Mouse (Mus musculus) neural tube, embryonic 13.5 days (tissue): ENCODE results near the gene Ccr10. TPM values are rescaled to one million over a fixed set of nuclear protein-coding genes. Genes with fewer than 3 reads are reported as not detected.

Experiments
- ATAC-seq: fragments of 200-750 bp; cut with Nextera tagmentation; 2 replicates; pipeline ENCODE4 v1.8.0; 2017; ENCODE audit warnings: low read depth, mild to moderate bottlenecking, moderate TSS enrichment, moderate library complexity
- H3K27ac ChIP-seq: fragments of 300-500 bp; sonication (generic); replicated peaks from 2 replicates; pipeline ENCODE4 v1.5.1; 2015; ENCODE audit warnings: moderate library complexity, mild to moderate bottlenecking, inconsistent platforms
- H3K27me3 ChIP-seq: fragments of 300-500 bp; sonication (generic); 2 replicates; pipeline ENCODE4 v1.6.1; 2015; ENCODE audit warnings: mild to moderate bottlenecking, inconsistent platforms
- H3K36me3 ChIP-seq: fragments of 300-500 bp; sonication (generic); 2 replicates; pipeline ENCODE4 v1.6.1; 2015; ENCODE audit warnings: mild to moderate bottlenecking, inconsistent platforms
- H3K4me1 ChIP-seq: fragments of 300-500 bp; sonication (generic); replicated peaks from 2 replicates; pipeline ENCODE4 v1.6.1; 2015; ENCODE audit warnings: inconsistent platforms
- H3K4me2 ChIP-seq: fragments of 300-500 bp; sonication (generic); 2 replicates; pipeline ENCODE4 v1.6.1; 2015; ENCODE audit warnings: inconsistent platforms, mild to moderate bottlenecking, moderate library complexity
- H3K4me3 ChIP-seq: fragments of 300-500 bp; sonication (generic); 2 replicates; pipeline ENCODE4 v1.5.1; 2015; ENCODE audit warnings: mild to moderate bottlenecking, inconsistent platforms
- H3K9ac ChIP-seq: fragments of 300-500 bp; sonication (generic); 2 replicates; pipeline ENCODE4 v1.6.1; 2015; ENCODE audit warnings: moderate library complexity, mild to moderate bottlenecking, inconsistent platforms
- H3K9me3 ChIP-seq: fragments of 300-500 bp; sonication (generic); 2 replicates; pipeline ENCODE4 v1.6.1; 2016; ENCODE audit warnings: inconsistent platforms
- WGBS: fragments of 180-500 bp; shearing (Covaris S2); methylation state at CpG from one replicate; pipeline ENCODE4 v1.1.7; 2015; 5-methylcytosine and 5-hydroxymethylcytosine counted together
- polyA plus RNA-seq: library from polyadenylated mRNA; unstranded; fragments of >200 nt; fragmentation: Nextera tagmentation; extraction: Ambion mirVana; gene quantifications from 2 replicates; pipeline ENCODE4 v1.2.1, GENCODE M21; 2015

Ccr10 gene
- polyA plus RNA-seq, 1 experiment from 2014 or later: 0.91 TPM

- peak overlapping the region; percentile 70 for H3K27ac ChIP-seq
- peak overlapping the region; percentile 39 for H3K4me3 ChIP-seq
- under 1% methylated on average over 25 of the region's 25 CpGs for WGBS
- H3K9ac ChIP-seq: peak overlapping the region; percentile 76
- peak overlapping the region; percentile 66 for H3K4me2 ChIP-seq
- peaks cover 57% of the 10 kb centered on the region for H3K27me3 ChIP-seq
- H3K9me3 ChIP-seq: no peaks in the 10 kb centered on the region
- H3K4me1 ChIP-seq: peaks cover 69% of the 10 kb centered on the region
- ATAC-seq: peak; percentile 1; the same call in 1 of the 2 replicates
- H3K36me3 ChIP-seq: no peaks in the 10 kb centered on the region
Measured at GRCm38 (mm10) chr11:101176117-101176691, 961 bp upstream of the Ccr10 start.

- ATAC-seq: no peak
- no peaks in the 10 kb centered on the region for H3K36me3 ChIP-seq
- peak overlapping the region; percentile 75; the same call in 1 of the 2 replicates for H3K27ac ChIP-seq
- peak overlapping the region; percentile 76 for H3K9ac ChIP-seq
- H3K9me3 ChIP-seq: no peaks in the 10 kb centered on the region
- 8% methylated on average over 11 of the region's 11 CpGs for WGBS
- peak overlapping the region; percentile 66 for H3K4me2 ChIP-seq
- H3K4me1 ChIP-seq: peaks cover 71% of the 10 kb centered on the region
- peaks cover 57% of the 10 kb centered on the region for H3K27me3 ChIP-seq
- H3K4me3 ChIP-seq: peak overlapping the region; percentile 39
Measured at GRCm38 (mm10) chr11:101175636-101176116, 433 bp upstream of the Ccr10 start.

DNA sequence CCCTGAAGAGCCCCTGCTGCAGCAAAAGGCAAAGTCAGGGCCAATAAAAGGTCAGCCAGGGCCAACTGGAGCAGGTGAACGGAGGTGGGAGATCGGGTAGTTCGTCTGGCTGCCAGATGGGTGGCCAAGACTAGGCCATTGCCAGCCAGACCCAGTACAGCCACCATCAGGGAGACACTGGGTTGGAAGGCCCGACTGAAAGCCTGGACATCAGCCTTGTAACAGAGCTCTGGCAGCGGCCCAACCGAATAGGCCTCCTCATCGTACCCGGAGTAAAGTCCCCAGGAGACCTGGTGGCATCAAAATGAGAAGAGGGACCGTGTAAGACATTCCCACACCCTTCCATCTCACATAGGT is 876 bp downstream of the Ccr10 start:
- peak overlapping the region; percentile 39 for H3K4me3 ChIP-seq
- peak overlapping the region; percentile 66 for H3K4me2 ChIP-seq
- H3K9ac ChIP-seq: peak overlapping the region; percentile 67
- WGBS: 20% methylated on average over 9 of the region's 9 CpGs
- no peak for ATAC-seq
- peaks cover 60% of the 10 kb centered on the region for H3K27me3 ChIP-seq
- H3K9me3 ChIP-seq: no peaks in the 10 kb centered on the region
- H3K4me1 ChIP-seq: peaks cover 84% of the 10 kb centered on the region
- peak overlapping the region; percentile 75 for H3K27ac ChIP-seq
- H3K36me3 ChIP-seq: no peaks in the 10 kb centered on the region

DNA sequence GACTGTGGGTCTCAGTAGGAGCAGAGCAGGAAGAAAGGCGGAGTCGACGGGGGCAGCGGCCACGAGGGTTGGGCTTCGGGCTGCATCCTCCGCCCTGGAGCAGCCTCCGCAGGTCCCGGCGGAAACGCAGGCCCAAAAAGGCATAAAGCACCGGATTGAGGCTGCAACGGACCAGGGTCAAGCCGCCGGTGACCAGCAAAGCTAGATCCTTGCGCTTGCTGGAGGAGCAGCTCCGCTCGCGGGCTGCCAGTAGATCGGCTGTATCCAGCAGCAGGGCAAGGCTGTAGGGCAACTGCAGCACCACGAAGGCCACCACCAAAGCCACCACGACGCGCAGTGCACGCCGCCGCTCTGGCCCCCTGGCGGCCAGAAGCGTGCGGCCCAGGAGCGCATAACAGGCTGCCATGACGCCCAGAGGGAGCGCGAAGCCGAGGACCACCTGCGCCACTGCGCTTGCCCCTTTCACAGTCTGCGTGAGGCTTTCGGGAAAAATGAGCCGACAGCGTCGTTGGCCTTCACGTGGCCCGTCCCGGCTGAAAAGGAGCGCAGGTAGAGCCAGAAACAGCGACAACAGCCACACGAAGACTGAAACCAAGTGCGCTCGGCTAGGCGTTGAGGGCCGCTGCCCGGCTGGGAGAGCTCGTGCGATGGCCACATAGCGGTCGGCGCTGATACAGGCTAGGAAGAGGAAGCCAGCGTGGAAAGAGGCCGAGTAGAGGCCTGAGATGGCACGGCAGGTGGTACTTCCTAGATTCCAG is 1.4 kb downstream of the Ccr10 start:
- H3K4me1 ChIP-seq: peaks cover 89% of the 10 kb centered on the region
- ATAC-seq: peak; percentile 40

DNA sequence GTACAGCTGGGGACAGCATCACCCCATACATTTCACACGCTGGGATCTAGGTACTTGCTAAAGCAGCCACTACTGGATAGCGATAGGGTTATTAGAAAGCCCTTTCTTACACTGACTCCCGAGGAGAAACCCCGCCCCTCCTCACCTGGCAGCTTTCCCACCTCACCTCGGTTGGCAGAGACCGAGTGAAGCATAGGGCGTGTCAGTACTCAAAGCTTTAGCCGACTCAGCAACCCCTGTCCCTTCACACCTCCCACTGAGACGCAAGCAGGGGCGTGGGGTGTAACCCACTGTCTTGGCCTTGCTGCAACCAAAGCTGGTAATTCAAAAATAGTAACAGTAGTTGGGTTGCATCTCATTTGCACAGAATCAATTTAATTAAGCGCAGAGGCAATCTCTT is 2.1 kb downstream of the Ccr10 start:
- WGBS: 5% methylated on average over 11 of the region's 11 CpGs
- H3K9me3 ChIP-seq: no peaks in the 10 kb centered on the region
- H3K27ac ChIP-seq: no peak overlapping the region
- H3K4me3 ChIP-seq: no peak overlapping the region
- H3K9ac ChIP-seq: 0 out of 2 replicates have a peak overlapping the region, but pooled peaks have one; percentile 67
- H3K36me3 ChIP-seq: no peaks in the 10 kb centered on the region
- peaks cover 60% of the 10 kb centered on the region for H3K27me3 ChIP-seq
- peaks cover 92% of the 10 kb centered on the region for H3K4me1 ChIP-seq
- no peak for ATAC-seq
- H3K4me2 ChIP-seq: peak overlapping the region; percentile 66

More for the DNA sequence above, 1.4 kb downstream of the Ccr10 start:
- peaks cover 60% of the 10 kb centered on the region for H3K27me3 ChIP-seq
- under 1% methylated on average over 61 of the region's 61 CpGs for WGBS
- no peaks in the 10 kb centered on the region for H3K36me3 ChIP-seq
- no peaks in the 10 kb centered on the region for H3K9me3 ChIP-seq
- H3K4me2 ChIP-seq: peak overlapping the region; percentile 66
- peak overlapping the region; percentile 75 for H3K27ac ChIP-seq
- peak overlapping the region; percentile 39 for H3K4me3 ChIP-seq
- H3K9ac ChIP-seq: peak overlapping the region; percentile 67

- H3K27ac ChIP-seq: peak overlapping the region; percentile 90
- H3K4me1 ChIP-seq: peaks cover 92% of the 10 kb centered on the region
- no peaks in the 10 kb centered on the region for H3K9me3 ChIP-seq
- peak overlapping the region; percentile 53 for H3K4me3 ChIP-seq
- peak overlapping the region; percentile 73 for H3K9ac ChIP-seq
- no peak for ATAC-seq
- H3K36me3 ChIP-seq: peaks cover 6% of the 10 kb centered on the region
- H3K27me3 ChIP-seq: peaks cover 60% of the 10 kb centered on the region
- 15% methylated on average over 5 of the region's 5 CpGs for WGBS
- H3K4me2 ChIP-seq: peak overlapping the region; percentile 87
Measured at GRCm38 (mm10) chr11:101172434-101172815, 2.8 kb downstream of the Ccr10 start.

DNA sequence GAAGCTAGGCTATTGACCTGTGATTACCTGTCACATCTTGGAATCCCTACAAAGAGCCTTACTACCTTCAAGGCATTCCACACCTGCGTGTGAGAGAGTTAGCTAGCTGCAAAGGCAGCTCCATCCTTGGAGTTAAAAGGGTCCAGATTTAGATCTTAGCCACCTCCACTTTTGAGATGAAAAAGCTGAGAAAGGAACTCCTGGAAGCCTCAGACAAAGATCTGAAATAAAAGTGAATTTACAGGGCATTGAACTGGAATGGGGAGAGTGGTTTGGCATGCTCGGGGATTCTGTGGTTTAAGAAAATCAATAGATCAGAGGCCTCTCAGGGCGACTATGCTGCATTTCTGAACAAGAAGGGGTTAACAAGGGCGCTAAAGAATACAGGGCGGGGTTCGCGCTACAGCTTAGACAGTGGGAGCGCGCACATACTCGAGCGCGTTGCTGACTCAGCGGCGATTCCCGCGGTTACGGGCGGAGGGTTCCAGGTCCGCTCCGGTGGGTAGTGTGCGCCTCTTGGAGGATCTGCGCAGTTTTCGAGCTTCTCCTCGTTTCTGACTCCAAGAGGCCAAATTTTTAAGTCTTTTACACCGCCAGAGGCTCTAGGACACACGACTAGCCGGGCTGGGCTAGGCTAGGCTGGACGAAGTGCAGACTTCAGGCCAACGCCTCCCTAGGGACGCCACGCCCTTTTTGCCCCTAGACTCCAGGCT is 3.4 kb downstream of the Ccr10 start:
- Histone ChIP-seq H3K27me3 (peaks cover 60% of the 10 kb centered on the region), H3K4me3 (peak overlapping the region; percentile 53), H3K9ac (peak overlapping the region; percentile 73), H3K36me3 (peaks cover 11% of the 10 kb centered on the region), H3K9me3 (no peaks in the 10 kb centered on the region), H3K4me2 (peak overlapping the region; percentile 87), H3K4me1 (peaks cover 86% of the 10 kb centered on the region), H3K27ac (peak overlapping the region; percentile 90)
- WGBS: under 1% methylated on average over 31 of the region's 31 CpGs
- peak; percentile 73 for ATAC-seq

DNA sequence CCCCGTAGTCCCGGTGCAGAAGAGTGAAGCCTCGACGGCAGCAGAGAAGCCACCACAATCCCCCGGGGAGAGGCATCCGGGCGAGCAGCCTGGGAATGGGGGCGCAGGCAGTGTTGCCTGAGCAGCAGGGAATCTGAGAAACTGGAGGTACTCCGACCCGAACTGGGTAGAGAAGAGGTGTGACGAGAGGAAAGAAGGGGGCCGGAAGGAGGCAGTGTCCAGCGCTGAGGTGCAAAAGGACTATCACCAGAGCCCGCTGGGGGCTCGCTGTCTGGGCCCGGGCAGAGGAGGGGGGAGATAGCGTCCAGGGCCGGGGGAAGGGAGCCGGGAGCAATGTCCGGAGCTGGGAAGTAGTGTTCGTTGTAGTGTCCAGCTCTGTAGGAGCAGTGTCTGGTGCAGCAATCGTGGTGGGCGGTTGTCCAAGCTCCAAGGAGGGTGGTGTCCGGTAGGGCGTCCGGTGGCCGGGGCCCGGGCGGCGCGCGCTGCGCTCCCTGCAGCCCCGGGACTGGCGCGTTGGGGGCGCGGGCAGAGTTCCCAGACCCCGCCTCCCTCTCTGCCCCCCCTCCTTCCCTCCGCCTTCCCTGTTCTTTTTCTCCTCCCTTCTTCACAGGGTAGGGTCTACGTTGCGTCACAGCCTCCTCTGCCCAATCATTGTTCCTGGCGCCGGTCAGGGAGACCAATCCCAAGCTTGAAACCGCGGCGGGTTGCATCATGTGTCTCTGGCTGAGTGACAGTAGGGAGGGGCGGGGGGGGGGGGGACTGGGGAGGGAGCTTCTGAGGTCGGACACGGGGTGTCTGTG is 4.2 kb downstream of the Ccr10 start, which contains the start of gene Plekhh3:
TSS of gene Plekhh3 (minus strand) at position 541 of the 800 bp plus-strand sequence.
- peak; percentile 97 for ATAC-seq
- peak within 1 kb of the TSS; percentile 63 for H3K4me3 ChIP-seq
- peak within 1 kb of the TSS; percentile 87 for H3K4me2 ChIP-seq
- WGBS: under 1% methylated on average over 48 of the region's 50 CpGs
- no peaks in the 10 kb centered on the region for H3K9me3 ChIP-seq
- peaks cover 20% of the 10 kb centered on the region for H3K36me3 ChIP-seq
- peaks cover 78% of the 10 kb centered on the region for H3K4me1 ChIP-seq
- peak within 1 kb of the TSS; percentile 78 for H3K9ac ChIP-seq
- H3K27me3 ChIP-seq: peaks cover 63% of the 10 kb centered on the region
- peak within 1 kb of the TSS; percentile 90 for H3K27ac ChIP-seq

- peaks cover 65% of the 10 kb centered on the region for H3K27me3 ChIP-seq
- peaks cover 24% of the 10 kb centered on the region for H3K36me3 ChIP-seq
- peak within 1 kb of the TSS; percentile 63 for H3K4me3 ChIP-seq
- no peak for ATAC-seq
- H3K4me1 ChIP-seq: peaks cover 73% of the 10 kb centered on the region
- no peaks in the 10 kb centered on the region for H3K9me3 ChIP-seq
- H3K4me2 ChIP-seq: peak within 1 kb of the TSS; percentile 76
- H3K9ac ChIP-seq: peak within 1 kb of the TSS; percentile 78
- H3K27ac ChIP-seq: peak within 1 kb of the TSS; percentile 79
- 2% methylated on average over 35 of the region's 35 CpGs for WGBS
Measured at GRCm38 (mm10) chr11:101170354-101170810, 4.9 kb downstream of the Ccr10 start, which contains the start of gene Cntnap1. Gene Cntnap1, plus strand, starts transcription at chr11:101170523.

DNA sequence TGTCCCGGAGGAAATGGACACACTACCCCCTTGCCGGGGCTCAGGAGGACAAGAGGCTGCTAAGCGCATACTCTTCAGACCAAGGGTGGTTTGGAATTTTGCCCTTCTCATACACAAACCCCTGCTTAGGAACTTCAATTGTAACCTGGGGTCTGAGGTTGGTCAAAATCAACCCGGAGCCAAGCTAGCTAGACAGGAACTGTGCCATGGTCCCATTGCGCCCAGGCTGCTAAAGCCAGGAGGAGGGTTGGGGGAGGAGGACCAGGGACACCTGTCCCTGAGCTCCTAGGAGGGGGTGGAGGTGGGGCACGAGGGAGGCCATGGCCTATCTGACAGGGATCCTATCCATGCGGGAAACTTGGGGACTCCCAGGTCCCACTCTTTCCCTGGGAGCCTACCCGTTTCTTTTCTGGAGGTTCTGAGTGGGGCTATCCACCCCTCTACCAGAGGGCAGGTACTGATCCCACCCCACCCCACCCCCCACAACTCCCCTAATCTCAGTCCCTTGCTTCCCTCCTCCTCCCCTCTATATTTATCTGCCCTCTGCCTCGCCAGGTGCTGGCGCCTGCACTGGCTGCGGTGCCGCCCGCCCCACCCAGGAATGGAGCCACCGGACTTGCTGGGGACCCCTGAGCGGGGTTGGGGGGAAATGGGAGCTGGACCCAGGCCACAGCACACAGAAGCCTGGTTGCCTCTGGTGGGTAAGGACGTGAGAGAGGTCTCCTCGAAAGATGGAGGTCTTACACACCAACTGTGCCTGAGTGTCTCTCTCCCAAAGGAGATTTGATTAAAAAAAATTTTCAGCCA is 5.7 kb downstream of the Ccr10 start:
- Histone ChIP-seq H3K27ac (no peak overlapping the region), H3K36me3 (peaks cover 27% of the 10 kb centered on the region), H3K27me3 (peaks cover 65% of the 10 kb centered on the region), H3K4me2 (peak overlapping the region; percentile 76), H3K4me1 (peaks cover 67% of the 10 kb centered on the region), H3K4me3 (peak overlapping the region; percentile 63), H3K9ac (peak overlapping the region; percentile 78), H3K9me3 (no peaks in the 10 kb centered on the region)
- 13% methylated on average over 17 of the region's 17 CpGs for WGBS
- no peak for ATAC-seq
